Mouse (Mus musculus) forebrain, embryonic 16.5 days (tissue): ENCODE measurements around the gene Naxd. TPM values are rescaled to one million over a fixed set of nuclear protein-coding genes. Genes with fewer than 3 reads are reported as not detected.
A peak's percentile ranks its signal among the peaks of the same experiment; 100 is the strongest.

Experiments
- ATAC-seq: fragments of 200-750 bp; cut with Nextera tagmentation; 2 replicates; pipeline ENCODE4 v1.8.0; 2017; ENCODE audit warnings: mild to moderate bottlenecking, moderate library complexity
- H3K27ac ChIP-seq: fragments of 300-500 bp; sonication (generic); 2 replicates; pipeline ENCODE4 v1.5.1; 2014; ENCODE audit warnings: low read length, control low read depth
- H3K27me3 ChIP-seq: fragments of 300-500 bp; sonication (generic); replicated peaks from 2 replicates; pipeline ENCODE4 v1.6.1; 2014; ENCODE audit warnings: low read length; ENCODE audit not compliant: control insufficient read depth, insufficient read depth
- H3K36me3 ChIP-seq: fragments of 300-500 bp; sonication (generic); 2 replicates; pipeline ENCODE4 v1.6.1; 2014; ENCODE audit not compliant: control insufficient read depth, insufficient read depth
- H3K4me1 ChIP-seq: fragments of 300-500 bp; sonication (generic); replicated peaks from 2 replicates; pipeline ENCODE4 v1.6.1; 2014; ENCODE audit warnings: low read length; ENCODE audit not compliant: control insufficient read depth, insufficient read depth
- H3K4me2 ChIP-seq: fragments of 300-500 bp; sonication (generic); 2 replicates; pipeline ENCODE4 v1.6.1; 2014; ENCODE audit warnings: mild to moderate bottlenecking, low read length, control low read depth
- H3K4me3 ChIP-seq: fragments of 300-500 bp; sonication (generic); replicated peaks from 2 replicates; pipeline ENCODE4 v1.5.1; 2014; ENCODE audit warnings: mild to moderate bottlenecking, low read length, control low read depth
- H3K9ac ChIP-seq: fragments of 300-500 bp; sonication (generic); replicated peaks from 2 replicates; pipeline ENCODE4 v1.6.1; 2014; ENCODE audit warnings: low read depth, low read length, control low read depth
- H3K9me3 ChIP-seq: fragments of 300-500 bp; sonication (generic); 2 replicates; pipeline ENCODE4 v1.6.1; 2016; ENCODE audit warnings: low read length; ENCODE audit not compliant: control insufficient read depth
- WGBS: fragments of 180-500 bp; shearing (Covaris S2); extraction: QIAGEN DNeasy Blood & Tissue Kit; methylation state at CpG from one replicate; pipeline ENCODE4 v1.1.7; 2014; 5-methylcytosine and 5-hydroxymethylcytosine counted together
- polyA plus RNA-seq: library from polyadenylated mRNA; unstranded; fragments of >200 nt; fragmentation: Nextera tagmentation; extraction: Ambion mirVana; gene quantifications from 2 replicates; pipeline ENCODE4 v1.2.1, GENCODE M21; 2015

Gene Naxd
- polyA plus RNA-seq, 1 experiment from 2014 or later = 168 TPM

- H3K27me3 ChIP-seq = no peaks in the 10 kb centered on the region
- 55% methylated on average over 12 of the region's 12 CpGs for WGBS
- peak; percentile 59 for ATAC-seq
- H3K9me3 ChIP-seq = no peaks in the 10 kb centered on the region
- H3K4me3 ChIP-seq = no peak overlapping the region
- H3K4me1 ChIP-seq = 0 out of 2 replicates have a peak, but pooled peaks cover 2% of the 10 kb centered on the region
- no peak overlapping the region for H3K4me2 ChIP-seq
- H3K27ac ChIP-seq = no peak overlapping the region
- H3K9ac ChIP-seq = no peak overlapping the region
- no peaks in the 10 kb centered on the region for H3K36me3 ChIP-seq
These were observed 39.1 kb upstream of the Naxd start for GRCm38 (mm10) chr8:11457981-11458836.

GRCm38 (mm10) chr8:11459016-11459415 lies 38.3 kb upstream of the Naxd start:
- H3K4me2 ChIP-seq = no peak overlapping the region
- H3K9me3 ChIP-seq = no peaks in the 10 kb centered on the region
- no peak overlapping the region for H3K27ac ChIP-seq
- H3K4me1 ChIP-seq = 0 out of 2 replicates have a peak, but pooled peaks cover 2% of the 10 kb centered on the region
- H3K36me3 ChIP-seq = no peaks in the 10 kb centered on the region
- no peak for ATAC-seq
- no peaks in the 10 kb centered on the region for H3K27me3 ChIP-seq
- 59% methylated on average over 5 of the region's 5 CpGs for WGBS
- no peak overlapping the region for H3K9ac ChIP-seq
- H3K4me3 ChIP-seq = no peak overlapping the region

- H3K9me3 ChIP-seq = no peaks in the 10 kb centered on the region
- ATAC-seq = no peak
- H3K36me3 ChIP-seq = no peaks in the 10 kb centered on the region
- no peak overlapping the region for H3K4me2 ChIP-seq
- no peak overlapping the region for H3K4me3 ChIP-seq
- no peaks in the 10 kb centered on the region for H3K27me3 ChIP-seq
- no peak overlapping the region for H3K9ac ChIP-seq
- 36% methylated on average over 2 of the region's 2 CpGs for WGBS
- H3K4me1 ChIP-seq = 0 out of 2 replicates have a peak, but pooled peaks cover 2% of the 10 kb centered on the region
- no peak overlapping the region for H3K27ac ChIP-seq
These were observed 36.4 kb upstream of the Naxd start for GRCm38 (mm10) chr8:11460934-11461333.

GRCm38 (mm10) chr8:11461847-11462246 lies 35.5 kb upstream of the Naxd start:
- no peak overlapping the region for H3K4me2 ChIP-seq
- H3K4me1 ChIP-seq = 0 out of 2 replicates have a peak, but pooled peaks cover 2% of the 10 kb centered on the region
- H3K27me3 ChIP-seq = no peaks in the 10 kb centered on the region
- no peak overlapping the region for H3K9ac ChIP-seq
- H3K36me3 ChIP-seq = no peaks in the 10 kb centered on the region
- no peak overlapping the region for H3K4me3 ChIP-seq
- no peaks in the 10 kb centered on the region for H3K9me3 ChIP-seq
- ATAC-seq = no peak
- WGBS = 76% methylated on average over 2 of the region's 2 CpGs
- no peak overlapping the region for H3K27ac ChIP-seq

GRCm38 (mm10) chr8:11462641-11463040 lies 34.7 kb upstream of the Naxd start:
- peaks cover 2% of the 10 kb centered on the region; the same call in 1 of the 2 replicates for H3K9me3 ChIP-seq
- no peak overlapping the region for H3K4me3 ChIP-seq
- no peak overlapping the region for H3K27ac ChIP-seq
- 0 out of 2 replicates have a peak, but pooled peaks cover 2% of the 10 kb centered on the region for H3K4me1 ChIP-seq
- no peak for ATAC-seq
- H3K27me3 ChIP-seq = no peaks in the 10 kb centered on the region
- H3K4me2 ChIP-seq = no peak overlapping the region
- WGBS = 88% methylated on average over 4 of the region's 4 CpGs
- no peak overlapping the region for H3K9ac ChIP-seq
- no peaks in the 10 kb centered on the region for H3K36me3 ChIP-seq

- no peaks in the 10 kb centered on the region for H3K36me3 ChIP-seq
- H3K27ac ChIP-seq = no peak overlapping the region
- H3K4me3 ChIP-seq = no peak overlapping the region
- no peak overlapping the region for H3K4me2 ChIP-seq
- WGBS = 95% methylated on average over 2 of the region's 2 CpGs
- H3K9me3 ChIP-seq = peaks cover 2% of the 10 kb centered on the region; the same call in 1 of the 2 replicates
- no peak for ATAC-seq
- H3K27me3 ChIP-seq = no peaks in the 10 kb centered on the region
- no peaks in the 10 kb centered on the region for H3K4me1 ChIP-seq
- no peak overlapping the region for H3K9ac ChIP-seq
These were observed 33.8 kb upstream of the Naxd start for GRCm38 (mm10) chr8:11463541-11463888.

GRCm38 (mm10) chr8:11463889-11464706 lies 33.2 kb upstream of the Naxd start:
- WGBS = 87% methylated on average over 12 of the region's 12 CpGs

GRCm38 (mm10) chr8:11464707-11464964 lies 32.7 kb upstream of the Naxd start:
- 85% methylated on average over 3 of the region's 3 CpGs for WGBS
- Histone ChIP-seq H3K36me3 (no peaks in the 10 kb centered on the region), H3K27ac (no peak overlapping the region), H3K9me3 (peaks cover 2% of the 10 kb centered on the region; the same call in 1 of the 2 replicates), H3K27me3 (no peaks in the 10 kb centered on the region), H3K9ac (no peak overlapping the region), H3K4me2 (no peak overlapping the region), H3K4me3 (no peak overlapping the region), H3K4me1 (no peaks in the 10 kb centered on the region)
- no peak for ATAC-seq

More at GRCm38 (mm10) chr8:11463889-11464706, 33.2 kb upstream of the Naxd start:
- Histone ChIP-seq H3K4me3 (no peak overlapping the region), H3K4me1 (no peaks in the 10 kb centered on the region), H3K9me3 (peaks cover 2% of the 10 kb centered on the region; the same call in 1 of the 2 replicates), H3K9ac (no peak overlapping the region), H3K27ac (no peak overlapping the region), H3K36me3 (no peaks in the 10 kb centered on the region), H3K27me3 (no peaks in the 10 kb centered on the region), H3K4me2 (no peak overlapping the region)
- no peak for ATAC-seq

- H3K4me1 ChIP-seq = no peaks in the 10 kb centered on the region
- no peak overlapping the region for H3K27ac ChIP-seq
- H3K27me3 ChIP-seq = no peaks in the 10 kb centered on the region
- no peaks in the 10 kb centered on the region for H3K36me3 ChIP-seq
- ATAC-seq = no peak
- 85% methylated on average over 4 of the region's 4 CpGs for WGBS
- H3K9me3 ChIP-seq = peaks cover 2% of the 10 kb centered on the region; the same call in 1 of the 2 replicates
- H3K9ac ChIP-seq = no peak overlapping the region
- no peak overlapping the region for H3K4me3 ChIP-seq
- no peak overlapping the region for H3K4me2 ChIP-seq
These were observed 31.7 kb upstream of the Naxd start for GRCm38 (mm10) chr8:11465619-11466018.
